Mouse (Mus musculus) midbrain, embryonic 12.5 days (tissue): ENCODE data around the gene Lrriq1. TPM values are rescaled to one million over a fixed set of nuclear protein-coding genes. Genes with fewer than 3 reads are reported as not detected.

Experiments
- ATAC-seq: fragments of 200-750 bp; cut with Nextera tagmentation; 2 replicates; pipeline ENCODE4 v1.8.0; 2017; ENCODE audit warnings: low read depth, moderate TSS enrichment, moderate library complexity; ENCODE audit not compliant: low FRiP score
- H3K27ac ChIP-seq: fragments of 300-500 bp; sonication (generic); replicated peaks from 2 replicates; pipeline ENCODE4 v1.5.1; 2016; ENCODE audit warnings: mild to moderate bottlenecking
- H3K27me3 ChIP-seq: fragments of 300-500 bp; sonication (generic); 2 replicates; pipeline ENCODE4 v1.6.1; 2016; ENCODE audit warnings: mild to moderate bottlenecking
- H3K36me3 ChIP-seq: fragments of 300-500 bp; sonication (generic); 2 replicates; pipeline ENCODE4 v1.6.1; 2016
- H3K4me1 ChIP-seq: fragments of 300-500 bp; sonication (generic); 2 replicates; pipeline ENCODE4 v1.6.1; 2016
- H3K4me2 ChIP-seq: fragments of 300-500 bp; sonication (generic); replicated peaks from 2 replicates; pipeline ENCODE4 v1.6.1; 2016; ENCODE audit warnings: mild to moderate bottlenecking, moderate library complexity
- H3K4me3 ChIP-seq: fragments of 300-500 bp; sonication (generic); 2 replicates; pipeline ENCODE4 v1.5.1; 2016; ENCODE audit warnings: mild to moderate bottlenecking
- H3K9ac ChIP-seq: fragments of 300-500 bp; sonication (generic); replicated peaks from 2 replicates; pipeline ENCODE4 v1.6.1; 2016; ENCODE audit warnings: mild to moderate bottlenecking, moderate library complexity
- H3K9me3 ChIP-seq: fragments of 300-500 bp; sonication (generic); 2 replicates; pipeline ENCODE4 v1.6.1; 2016; ENCODE audit warnings: mild to moderate bottlenecking
- WGBS: fragments of 180-500 bp; shearing (Covaris S2); methylation state at CpG from one replicate; pipeline ENCODE4 v1.1.7; 2016; 5-methylcytosine and 5-hydroxymethylcytosine counted together
- polyA plus RNA-seq: library from polyadenylated mRNA; unstranded; fragments of >200 nt; fragmentation: Nextera tagmentation; extraction: Ambion mirVana; gene quantifications from 2 replicates; pipeline ENCODE4 v1.2.1, GENCODE M21; 2016

The Lrriq1 gene
- polyA plus RNA-seq, 1 experiment from 2014 or later, result 1.1 TPM

- ATAC-seq, result no peak
- H3K27ac ChIP-seq, result no peak overlapping the region
- no peak overlapping the region for H3K4me2 ChIP-seq
- no peak overlapping the region for H3K4me3 ChIP-seq
- 84% methylated on average over 2 of the region's 2 CpGs for WGBS
- no peak overlapping the region for H3K9ac ChIP-seq
- H3K4me1 ChIP-seq, result no peaks in the 10 kb centered on the region
- H3K9me3 ChIP-seq, result no peaks in the 10 kb centered on the region
- H3K27me3 ChIP-seq, result no peaks in the 10 kb centered on the region
- H3K36me3 ChIP-seq, result no peaks in the 10 kb centered on the region
These were observed 128.0 kb downstream of the Lrriq1 start for GRCm38 (mm10) chr10:103108090-103108489.

- Histone ChIP-seq H3K4me3 (no peak overlapping the region), H3K9me3 (no peaks in the 10 kb centered on the region), H3K27me3 (no peaks in the 10 kb centered on the region), H3K4me2 (no peak overlapping the region), H3K4me1 (no peaks in the 10 kb centered on the region), H3K36me3 (no peaks in the 10 kb centered on the region), H3K9ac (no peak overlapping the region), H3K27ac (no peak overlapping the region)
- 73% methylated on average over 1 of the region's 1 CpGs for WGBS
- no peak for ATAC-seq
These were observed 150.0 kb downstream of the Lrriq1 start for GRCm38 (mm10) chr10:103086101-103086500.

- no peaks in the 10 kb centered on the region for H3K4me1 ChIP-seq
- no peak overlapping the region for H3K9ac ChIP-seq
- no peak overlapping the region for H3K27ac ChIP-seq
- H3K36me3 ChIP-seq, result no peaks in the 10 kb centered on the region
- no peaks in the 10 kb centered on the region for H3K27me3 ChIP-seq
- WGBS, result 83% methylated on average over 2 of the region's 2 CpGs
- H3K4me3 ChIP-seq, result no peak overlapping the region
- H3K9me3 ChIP-seq, result no peaks in the 10 kb centered on the region
- no peak overlapping the region for H3K4me2 ChIP-seq
- no peak for ATAC-seq
These were observed 186.5 kb downstream of the Lrriq1 start for GRCm38 (mm10) chr10:103049593-103049992.

GRCm38 (mm10) chr10:103046623-103047022, 189.5 kb downstream of the Lrriq1 start:
- H3K4me1 ChIP-seq, result no peaks in the 10 kb centered on the region
- H3K36me3 ChIP-seq, result no peaks in the 10 kb centered on the region
- H3K9me3 ChIP-seq, result no peaks in the 10 kb centered on the region
- 74% methylated on average over 3 of the region's 3 CpGs for whole genome bisulfite sequencing
- H3K27me3 ChIP-seq, result no peaks in the 10 kb centered on the region
- no peak overlapping the region for H3K9ac ChIP-seq
- H3K4me2 ChIP-seq, result no peak overlapping the region
- no peak overlapping the region for H3K27ac ChIP-seq
- ATAC-seq, result no peak
- no peak overlapping the region for H3K4me3 ChIP-seq

- Histone ChIP-seq H3K4me2 (no peak overlapping the region), H3K9me3 (no peaks in the 10 kb centered on the region), H3K27me3 (no peaks in the 10 kb centered on the region), H3K4me1 (no peaks in the 10 kb centered on the region), H3K36me3 (no peaks in the 10 kb centered on the region), H3K4me3 (no peak overlapping the region), H3K9ac (no peak overlapping the region), H3K27ac (no peak overlapping the region)
- WGBS, result 66% methylated on average over 2 of the region's 2 CpGs
- no peak for ATAC-seq
These were observed 191.1 kb downstream of the Lrriq1 start for GRCm38 (mm10) chr10:103045019-103045418.

GRCm38 (mm10) chr10:103035002-103035640, 201.0 kb downstream of the Lrriq1 start:
- Histone ChIP-seq H3K27me3 (peaks cover 53% of the 10 kb centered on the region), H3K4me3 (no peak overlapping the region), H3K4me2 (no peak overlapping the region), H3K9me3 (no peaks in the 10 kb centered on the region), H3K4me1 (peaks cover 1% of the 10 kb centered on the region; the same call in 1 of the 2 replicates), H3K36me3 (no peaks in the 10 kb centered on the region), H3K27ac (no peak overlapping the region), H3K9ac (no peak overlapping the region)
- WGBS, result 1% methylated on average over 14 of the region's 14 CpGs
- no peak for ATAC-seq

GRCm38 (mm10) chr10:103030931-103031330, 205.2 kb downstream of the Lrriq1 start:
- WGBS, result 4% methylated on average over 11 of the region's 11 CpGs
- peaks cover 20% of the 10 kb centered on the region for H3K4me1 ChIP-seq
- H3K36me3 ChIP-seq, result no peaks in the 10 kb centered on the region
- no peak overlapping the region for H3K4me3 ChIP-seq
- no peak for ATAC-seq
- H3K27ac ChIP-seq, result no peak overlapping the region
- H3K9me3 ChIP-seq, result no peaks in the 10 kb centered on the region
- H3K9ac ChIP-seq, result no peak overlapping the region
- H3K4me2 ChIP-seq, result no peak overlapping the region
- peaks cover 73% of the 10 kb centered on the region for H3K27me3 ChIP-seq

GRCm38 (mm10) chr10:103029730-103030490, 206.2 kb downstream of the Lrriq1 start, which contains the start of gene Alx1:
Alx1 (minus strand) TSS chr10:103030215.
- no peak within 1 kb of the TSS for H3K27ac ChIP-seq
- H3K4me1 ChIP-seq, result peaks cover 20% of the 10 kb centered on the region
- no peaks in the 10 kb centered on the region for H3K9me3 ChIP-seq
- H3K9ac ChIP-seq, result no peak within 1 kb of the TSS
- 2% methylated on average over 32 of the region's 32 CpGs for WGBS
- no peak for ATAC-seq
- H3K4me2 ChIP-seq, result peak within 1 kb of the TSS; percentile 55
- H3K4me3 ChIP-seq, result peak within 1 kb of the TSS; percentile 38; the same call in 1 of the 2 replicates
- no peaks in the 10 kb centered on the region for H3K36me3 ChIP-seq
- peaks cover 68% of the 10 kb centered on the region for H3K27me3 ChIP-seq

- Histone ChIP-seq H3K36me3 (no peaks in the 10 kb centered on the region), H3K9ac (no peak overlapping the region), H3K27me3 (peaks cover 63% of the 10 kb centered on the region), H3K4me3 (peak overlapping the region; percentile 38; the same call in 1 of the 2 replicates), H3K4me2 (peak overlapping the region; percentile 55), H3K9me3 (no peaks in the 10 kb centered on the region), H3K27ac (no peak overlapping the region), H3K4me1 (peaks cover 20% of the 10 kb centered on the region)
- ATAC-seq, result no peak
- WGBS, result under 1% methylated on average over 23 of the region's 23 CpGs
These were observed 206.9 kb downstream of the Lrriq1 start for GRCm38 (mm10) chr10:103029132-103029729.

- Histone ChIP-seq H3K9me3 (no peaks in the 10 kb centered on the region), H3K4me1 (peaks cover 20% of the 10 kb centered on the region), H3K36me3 (no peaks in the 10 kb centered on the region), H3K4me3 (peak overlapping the region; percentile 38), H3K9ac (no peak overlapping the region; the same call in 1 of the 2 replicates), H3K4me2 (peak overlapping the region; percentile 55), H3K27ac (no peak overlapping the region), H3K27me3 (peaks cover 65% of the 10 kb centered on the region)
- ATAC-seq, result peak; percentile 77
- WGBS, result under 1% methylated on average over 49 of the region's 50 CpGs
These were observed 207.6 kb downstream of the Lrriq1 start for GRCm38 (mm10) chr10:103028253-103029131.

GRCm38 (mm10) chr10:103027931-103028252, 208.2 kb downstream of the Lrriq1 start:
- Histone ChIP-seq H3K4me1 (peaks cover 20% of the 10 kb centered on the region), H3K9ac (no peak overlapping the region), H3K27ac (no peak overlapping the region), H3K36me3 (no peaks in the 10 kb centered on the region), H3K4me2 (peak overlapping the region; percentile 55), H3K9me3 (no peaks in the 10 kb centered on the region), H3K27me3 (peaks cover 60% of the 10 kb centered on the region), H3K4me3 (peak overlapping the region; percentile 38)
- peak; percentile 13 for ATAC-seq
- under 1% methylated on average over 15 of the region's 15 CpGs for WGBS
